Comparison of ENCODE assay signal across 13 mouse cellular contexts in genomic region chr11:80799979-80800378, GRCm38 (mm10). TPM values are rescaled to one million over a fixed set of nuclear protein-coding genes. Genes with fewer than 3 reads are reported as not detected.
DNase-seq lines count a peak whose midpoint lies in the region; ATAC-seq lines count a peak whose summit lies in the region.
"Had no signal": no experiment of that assay in that cellular context is flagged by ENCODE, and none has a peak within 500 bp of the region (broad histone marks: within the 10 kb centered on the region; RNA-seq: fewer than 3 reads in every experiment).

No protein-coding gene starts in this region.

- 47% methylated on average over 3 of the region's 3 CpGs for WGBS in midbrain, embryonic 11.5 days
- WGBS in midbrain, embryonic 13.5 days = 43% methylated on average over 3 of the region's 3 CpGs

- H3K27me3 ChIP-seq in midbrain, embryonic 11.5 days (ENCODE audit: control insufficient read depth, insufficient read depth, low read length) = no peaks in the 10 kb centered on the region
- H3K27me3 ChIP-seq in midbrain, embryonic 13.5 days = no peaks in the 10 kb centered on the region
- H3K27me3 ChIP-seq: stomach, embryonic 15.5 days had no signal

- DNase-seq in adrenal gland, postnatal 10 days = peak; percentile 31
- no peak for DNase-seq in adrenal gland, postnatal 14 days
- DNase-seq in midbrain, embryonic 11.5 days (ENCODE audit: low spot score, missing footprints) = peak; percentile 69
- peak; percentile 57 for DNase-seq in kidney, adult 9 months
- DNase-seq in frontal cortex, postnatal 25 days (ENCODE audit: low spot score in 2 of 2) = no peak
- DNase-seq: heart, adult 11 months had no signal

- no peak overlapping the region for H3K27ac ChIP-seq in midbrain, embryonic 11.5 days (ENCODE audit: low read depth, low read length)
- H3K27ac ChIP-seq in midbrain, embryonic 13.5 days = no peak overlapping the region
- H3K27ac ChIP-seq: hindbrain, embryonic 14.5 days; stomach, embryonic 15.5 days had no signal

- H3K9ac ChIP-seq in midbrain, embryonic 11.5 days (ENCODE audit: low read length) = no peak overlapping the region
- no peak overlapping the region for H3K9ac ChIP-seq in midbrain, embryonic 13.5 days (replicated peaks)
- H3K9ac ChIP-seq: hindbrain, embryonic 14.5 days; stomach, embryonic 15.5 days had no signal

- no peaks in the 10 kb centered on the region for H3K4me1 ChIP-seq in midbrain, embryonic 11.5 days (ENCODE audit: control insufficient read depth, insufficient read depth, low read length)
- no peaks in the 10 kb centered on the region for H3K4me1 ChIP-seq in midbrain, embryonic 13.5 days (replicated peaks)
- H3K4me1 ChIP-seq: stomach, embryonic 15.5 days had no signal

- no peaks in the 10 kb centered on the region for H3K9me3 ChIP-seq in midbrain, embryonic 11.5 days (ENCODE audit: control insufficient read depth, low read length)
- no peaks in the 10 kb centered on the region for H3K9me3 ChIP-seq in midbrain, embryonic 13.5 days
- H3K9me3 ChIP-seq: stomach, embryonic 15.5 days had no signal

- H3K4me2 ChIP-seq in midbrain, embryonic 11.5 days = no peak overlapping the region
- H3K4me2 ChIP-seq in midbrain, embryonic 13.5 days (replicated peaks) = no peak overlapping the region
- H3K4me2 ChIP-seq: hindbrain, embryonic 14.5 days; stomach, embryonic 15.5 days had no signal

- H3K4me3 ChIP-seq in midbrain, embryonic 11.5 days (ENCODE audit: low read depth, low read length) = no peak overlapping the region
- no peak overlapping the region for H3K4me3 ChIP-seq in midbrain, embryonic 13.5 days (replicated peaks)
- H3K4me3 ChIP-seq: stomach, embryonic 15.5 days had no signal

- ATAC-seq in midbrain, embryonic 11.5 days (ENCODE audit: low FRiP score) = no peak
- no peak for ATAC-seq in midbrain, embryonic 13.5 days
- ATAC-seq in megakaryocyte-erythroid progenitor cell, adult 5-6 weeks (replicated peaks; ENCODE audit: low FRiP score, low TSS enrichment, poor library complexity, severe bottlenecking) = peak; percentile 73; the same call in 1 of the 2 replicates
- no peak for ATAC-seq in inflammation-experienced regulatory T-cells, adult 6 months

- H3K36me3 ChIP-seq in midbrain, embryonic 11.5 days (ENCODE audit: control insufficient read depth, insufficient read depth, low read length) = no peaks in the 10 kb centered on the region
- no peaks in the 10 kb centered on the region for H3K36me3 ChIP-seq in midbrain, embryonic 13.5 days
- H3K36me3 ChIP-seq: stomach, embryonic 15.5 days had no signal

RNA-seq across cellular contexts. Expression of gene Tmem98, which starts 10.0 kb away (rescaled TPM):
- 10 to 100 TPM; 30.4 to 30.8 TPM for total RNA-seq in adrenal gland, postnatal 10 days (2021)
- total RNA-seq in adrenal gland, postnatal 14 days (2021) = 32.9 and 34.5 TPM in 2 replicates
- 93.9 and 94.9 TPM in 2 replicates for polyA plus RNA-seq in midbrain, embryonic 11.5 days (2014; fragmentation: Nextera tagmentation; extraction: Ambion mirVana)
- polyA plus RNA-seq in midbrain, embryonic 13.5 days (2015; fragmentation: Nextera tagmentation; extraction: Ambion mirVana) = 41.7 and 48.6 TPM in 2 replicates
- 8.9 and 11.2 TPM in 2 replicates for total RNA-seq in megakaryocyte-erythroid progenitor cell, adult 5-6 weeks (2014; fragmentation: Nextera tagmentation)
- total RNA-seq in megakaryocyte-erythroid progenitor cell, adult 5-6 weeks (2017) = 2.1 and 4.2 TPM in 2 replicates
- polyA plus RNA-seq in inflammation-experienced regulatory T-cells, adult 6 months (2017; shearing (Covaris generic)) = under 1 TPM in 1 of 3 experiments, not detected in 2; 0.21 TPM

RNA-seq across cellular contexts. Expression of gene Myo1d, which starts 20.2 kb away (rescaled TPM):
- total RNA-seq in adrenal gland, postnatal 10 days (2021) = 10 to 100 TPM; 28.2 to 30.7 TPM
- 46.3 and 47.1 TPM in 2 replicates for total RNA-seq in adrenal gland, postnatal 14 days (2021)
- polyA plus RNA-seq in midbrain, embryonic 11.5 days (2014; fragmentation: Nextera tagmentation; extraction: Ambion mirVana) = 2.1 and 2.4 TPM in 2 replicates
- 1.5 and 2.1 TPM in 2 replicates for polyA plus RNA-seq in midbrain, embryonic 13.5 days (2015; fragmentation: Nextera tagmentation; extraction: Ambion mirVana)
- total RNA-seq in megakaryocyte-erythroid progenitor cell, adult 5-6 weeks (2014; fragmentation: Nextera tagmentation) = 58.6 and 71.5 TPM in 2 replicates
- total RNA-seq in megakaryocyte-erythroid progenitor cell, adult 5-6 weeks (2017) = 15.3 and 23.4 TPM in 2 replicates
- polyA plus RNA-seq in inflammation-experienced regulatory T-cells, adult 6 months (2017; shearing (Covaris generic)) = under 1 TPM; 0.71 to 0.86 (median 0.77) TPM

RNA-seq across cellular contexts. Expression of gene Spaca3, which starts 58.2 kb away (rescaled TPM):
- total RNA-seq in adrenal gland, postnatal 10 days (2021) = not detected
- not detected in 2 replicates for total RNA-seq in adrenal gland, postnatal 14 days (2021)
- polyA plus RNA-seq in midbrain, embryonic 11.5 days (2014; fragmentation: Nextera tagmentation; extraction: Ambion mirVana) = not detected in 2 replicates
- polyA plus RNA-seq in midbrain, embryonic 13.5 days (2015; fragmentation: Nextera tagmentation; extraction: Ambion mirVana) = not detected in 2 replicates
- total RNA-seq in megakaryocyte-erythroid progenitor cell, adult 5-6 weeks (2014; fragmentation: Nextera tagmentation) = not detected in 2 replicates
- total RNA-seq in megakaryocyte-erythroid progenitor cell, adult 5-6 weeks (2017) = not detected in 2 replicates
- not detected for polyA plus RNA-seq in inflammation-experienced regulatory T-cells, adult 6 months (2017; shearing (Covaris generic))
- polyA plus RNA-seq: forebrain, embryonic 11.5 days; hindbrain, embryonic 14.5 days; limb, embryonic 14.5 days; stomach, embryonic 15.5 days had no signal

Comparison
In these comparisons a context has a peak if more than half of its experiments do, and no peak if none do; other contexts are left out.
1. DNase-seq: peak in adrenal gland, postnatal 10 days (single experiment), midbrain, embryonic 11.5 days (single experiment) and kidney, adult 9 months (single experiment); none in adrenal gland, postnatal 14 days (single experiment) and frontal cortex, postnatal 25 days (0 of 2).